Mouse (Mus musculus): ENCODE results near the gene Etfrf1.

GRCm38 (mm10) chr6:145235367-145235766 lies 24.4 kb downstream of the Etfrf1 start:
- TF ChIP-seq POLR2A (IDR thresholded peaks at IDR 0.05; ENCODE audit: low read depth, low read length), result no peak
- TF ChIP-seq CTCF (IDR thresholded peaks at IDR 0.05; ENCODE audit: borderline replicate concordance, insufficient read depth, low read length), result no peak
